Mouse (Mus musculus) kidney, adult 2 months (tissue): Measurements from ENCODE around the gene Gls2.

ENCODE experiments used
- CTCF ChIP-seq: fragments of 200-500 bp; conservative IDR thresholded peaks from 2 replicates; pipeline ENCODE4 v1.5.1; 2011; ENCODE audit warnings: low read depth, mild to moderate bottlenecking, control low read depth, low read length, moderate library complexity, mixed read lengths; ENCODE audit not compliant: insufficient read depth, insufficient read length
- POLR2A ChIP-seq: fragments of 200-500 bp; IDR thresholded peaks from one replicate; pipeline ENCODE4 v1.6.1; 2011; ENCODE audit warnings: low read depth, low read length, control low read depth

- TF ChIP-seq CTCF (peak; percentile 59), POLR2A (no peak)
Measured at GRCm38 (mm10) chr10:128149592-128149991, 44.7 kb upstream of the Gls2 start.
